Mouse (Mus musculus): ENCODE data around the gene 2310034G01Rik. TPM values are rescaled to one million over a fixed set of nuclear protein-coding genes. Genes with fewer than 3 reads are reported as not detected.

2310034G01Rik gene
- 2.0 and 3.9 TPM in 2 replicates for polyA plus RNA-seq (2014; fragmentation: Nextera tagmentation; extraction: Ambion mirVana)

- ATAC-seq (ENCODE audit: low read depth): no peak
- peak within 1 kb of the TSS; percentile 90 for H3K4me2 ChIP-seq (ENCODE audit: low read depth, low read length)
- 66% methylated on average over 10 of the region's 10 CpGs for WGBS
Observed at GRCm38 (mm10) chr19:46350168-46350932, at the start of gene 2310034G01Rik. Gene 2310034G01Rik (minus strand): TSS chr19:46350302.

GRCm38 (mm10) chr19:46399886-46400285 is 49.8 kb upstream of the 2310034G01Rik start:
- H3K9me3 ChIP-seq (ENCODE audit: control insufficient read depth, low read length): no peaks in the 10 kb centered on the region
- H3K4me1 ChIP-seq (ENCODE audit: control insufficient read depth, insufficient read depth, low read length): peaks cover 28% of the 10 kb centered on the region
- ATAC-seq (ENCODE audit: low read depth): no peak
- H3K9ac ChIP-seq (replicated peaks; ENCODE audit: low read depth, low read length): no peak overlapping the region
- no peak overlapping the region for H3K27ac ChIP-seq (ENCODE audit: low read depth, low read length)
- 60% methylated on average over 7 of the region's 7 CpGs for WGBS
- H3K27me3 ChIP-seq (ENCODE audit: control insufficient read depth, insufficient read depth, low read length): no peaks in the 10 kb centered on the region
- peaks cover 20% of the 10 kb centered on the region for H3K36me3 ChIP-seq (ENCODE audit: control insufficient read depth, insufficient read depth, low read length)
- no peak overlapping the region for H3K4me2 ChIP-seq (ENCODE audit: low read depth, low read length)
- H3K4me3 ChIP-seq (ENCODE audit: low read depth, low read length): no peak overlapping the region

More at GRCm38 (mm10) chr19:46350168-46350932, at the start of gene 2310034G01Rik:
- Histone ChIP-seq H3K4me3 (ENCODE audit: low read depth, low read length) (peak within 1 kb of the TSS; percentile 69), H3K9ac (replicated peaks; ENCODE audit: low read depth, low read length) (peak within 1 kb of the TSS; percentile 88), H3K36me3 (ENCODE audit: control insufficient read depth, insufficient read depth, low read length) (no peaks in the 10 kb centered on the region), H3K9me3 (ENCODE audit: control insufficient read depth, low read length) (no peaks in the 10 kb centered on the region), H3K4me1 (ENCODE audit: control insufficient read depth, insufficient read depth, low read length) (peaks cover 12% of the 10 kb centered on the region), H3K27ac (ENCODE audit: low read depth, low read length) (peak within 1 kb of the TSS; percentile 94), H3K27me3 (ENCODE audit: control insufficient read depth, insufficient read depth, low read length) (no peaks in the 10 kb centered on the region; the same call in 1 of the 2 replicates)

GRCm38 (mm10) chr19:46399372-46399771 is 49.3 kb upstream of the 2310034G01Rik start:
- ATAC-seq (ENCODE audit: low read depth): no peak
- 65% methylated on average over 6 of the region's 6 CpGs for WGBS
- H3K36me3 ChIP-seq (ENCODE audit: control insufficient read depth, insufficient read depth, low read length): peaks cover 20% of the 10 kb centered on the region

GRCm38 (mm10) chr19:46398401-46398800 is 48.3 kb upstream of the 2310034G01Rik start:
- 40% methylated on average over 3 of the region's 3 CpGs for WGBS
- Histone ChIP-seq H3K4me2 (ENCODE audit: low read depth, low read length) (peak overlapping the region; percentile 76), H3K9ac (replicated peaks; ENCODE audit: low read depth, low read length) (peak overlapping the region; percentile 76; the same call in 1 of the 2 replicates), H3K27me3 (ENCODE audit: control insufficient read depth, insufficient read depth, low read length) (no peaks in the 10 kb centered on the region), H3K4me1 (ENCODE audit: control insufficient read depth, insufficient read depth, low read length) (peaks cover 40% of the 10 kb centered on the region), H3K36me3 (ENCODE audit: control insufficient read depth, insufficient read depth, low read length) (peaks cover 12% of the 10 kb centered on the region), H3K27ac (ENCODE audit: low read depth, low read length) (no peak overlapping the region), H3K4me3 (ENCODE audit: low read depth, low read length) (peak overlapping the region; percentile 93), H3K9me3 (ENCODE audit: control insufficient read depth, low read length) (no peaks in the 10 kb centered on the region)
- ATAC-seq (ENCODE audit: low read depth): no peak

More at GRCm38 (mm10) chr19:46399372-46399771, 49.3 kb upstream of the 2310034G01Rik start:
- H3K27me3 ChIP-seq (ENCODE audit: control insufficient read depth, insufficient read depth, low read length): no peaks in the 10 kb centered on the region
- no peak overlapping the region for H3K27ac ChIP-seq (ENCODE audit: low read depth, low read length)
- H3K9me3 ChIP-seq (ENCODE audit: control insufficient read depth, low read length): no peaks in the 10 kb centered on the region
- H3K4me2 ChIP-seq (ENCODE audit: low read depth, low read length): no peak overlapping the region; the same call in 1 of the 2 replicates
- no peak overlapping the region for H3K9ac ChIP-seq (replicated peaks; ENCODE audit: low read depth, low read length)
- H3K4me3 ChIP-seq (ENCODE audit: low read depth, low read length): no peak overlapping the region
- H3K4me1 ChIP-seq (ENCODE audit: control insufficient read depth, insufficient read depth, low read length): peaks cover 31% of the 10 kb centered on the region

- peak overlapping the region; percentile 80 for H3K27ac ChIP-seq (ENCODE audit: low read depth, low read length)
- peak overlapping the region; percentile 93 for H3K4me3 ChIP-seq (ENCODE audit: low read depth, low read length)
- peak overlapping the region; percentile 76 for H3K9ac ChIP-seq (replicated peaks; ENCODE audit: low read depth, low read length)
- H3K36me3 ChIP-seq (ENCODE audit: control insufficient read depth, insufficient read depth, low read length): peaks cover 4% of the 10 kb centered on the region; the same call in 1 of the 2 replicates
- H3K4me1 ChIP-seq (ENCODE audit: control insufficient read depth, insufficient read depth, low read length): peaks cover 42% of the 10 kb centered on the region
- 3% methylated on average over 18 of the region's 19 CpGs for WGBS
- no peaks in the 10 kb centered on the region for H3K9me3 ChIP-seq (ENCODE audit: control insufficient read depth, low read length)
- peak overlapping the region; percentile 76 for H3K4me2 ChIP-seq (ENCODE audit: low read depth, low read length)
- H3K27me3 ChIP-seq (ENCODE audit: control insufficient read depth, insufficient read depth, low read length): no peaks in the 10 kb centered on the region
- ATAC-seq (ENCODE audit: low read depth): no peak
Observed at GRCm38 (mm10) chr19:46397436-46398001, 47.4 kb upstream of the 2310034G01Rik start.

- H3K9ac ChIP-seq (replicated peaks; ENCODE audit: low read depth, low read length): peak within 1 kb of the TSS; percentile 85
- H3K9me3 ChIP-seq (ENCODE audit: control insufficient read depth, low read length): no peaks in the 10 kb centered on the region
- peaks cover 4% of the 10 kb centered on the region; the same call in 1 of the 2 replicates for H3K36me3 ChIP-seq (ENCODE audit: control insufficient read depth, insufficient read depth, low read length)
- under 1% methylated on average over 47 of the region's 57 CpGs for WGBS
- peaks cover 42% of the 10 kb centered on the region for H3K4me1 ChIP-seq (ENCODE audit: control insufficient read depth, insufficient read depth, low read length)
- peak within 1 kb of the TSS; percentile 76 for H3K4me2 ChIP-seq (ENCODE audit: low read depth, low read length)
- peak within 1 kb of the TSS; percentile 80 for H3K27ac ChIP-seq (ENCODE audit: low read depth, low read length)
- H3K4me3 ChIP-seq (ENCODE audit: low read depth, low read length): peak within 1 kb of the TSS; percentile 93
- peak; percentile 84 for ATAC-seq (ENCODE audit: low read depth)
- no peaks in the 10 kb centered on the region for H3K27me3 ChIP-seq (ENCODE audit: control insufficient read depth, insufficient read depth, low read length)
Observed at GRCm38 (mm10) chr19:46396686-46397435, 46.8 kb upstream of the 2310034G01Rik start, which contains the start of gene Sufu. Gene Sufu (plus strand): TSS chr19:46396896.

- 14% methylated on average over 8 of the region's 8 CpGs for WGBS
- Histone ChIP-seq H3K4me1 (ENCODE audit: control insufficient read depth, insufficient read depth, low read length) (peaks cover 42% of the 10 kb centered on the region), H3K36me3 (ENCODE audit: control insufficient read depth, insufficient read depth, low read length) (peaks cover under 1% of the 10 kb centered on the region; the same call in 1 of the 2 replicates), H3K27me3 (ENCODE audit: control insufficient read depth, insufficient read depth, low read length) (no peaks in the 10 kb centered on the region), H3K9me3 (ENCODE audit: control insufficient read depth, low read length) (no peaks in the 10 kb centered on the region), H3K9ac (replicated peaks; ENCODE audit: low read depth, low read length) (no peak overlapping the region), H3K4me3 (ENCODE audit: low read depth, low read length) (peak overlapping the region; percentile 79), H3K4me2 (ENCODE audit: low read depth, low read length) (peak overlapping the region; percentile 53), H3K27ac (ENCODE audit: low read depth, low read length) (no peak overlapping the region; the same call in 1 of the 2 replicates)
- ATAC-seq (ENCODE audit: low read depth): no peak
Observed at GRCm38 (mm10) chr19:46396109-46396508, 46.0 kb upstream of the 2310034G01Rik start.

- H3K4me1 ChIP-seq (ENCODE audit: control insufficient read depth, insufficient read depth, low read length): peaks cover 40% of the 10 kb centered on the region
- no peaks in the 10 kb centered on the region for H3K27me3 ChIP-seq (ENCODE audit: control insufficient read depth, insufficient read depth, low read length)
- H3K9me3 ChIP-seq (ENCODE audit: control insufficient read depth, low read length): no peaks in the 10 kb centered on the region
- peak within 1 kb of the TSS; percentile 85 for H3K9ac ChIP-seq (replicated peaks; ENCODE audit: low read depth, low read length)
- WGBS: under 1% methylated on average over 51 of the region's 51 CpGs
- H3K4me3 ChIP-seq (ENCODE audit: low read depth, low read length): peak within 1 kb of the TSS; percentile 79
- H3K36me3 ChIP-seq (ENCODE audit: control insufficient read depth, insufficient read depth, low read length): no peaks in the 10 kb centered on the region
- H3K4me2 ChIP-seq (ENCODE audit: low read depth, low read length): peak within 1 kb of the TSS; percentile 94
- ATAC-seq (ENCODE audit: low read depth): peak; percentile 97
- H3K27ac ChIP-seq (ENCODE audit: low read depth, low read length): peak within 1 kb of the TSS; percentile 89
Observed at GRCm38 (mm10) chr19:46395109-46396009, 45.3 kb upstream of the 2310034G01Rik start, which contains the start of gene Actr1a. Gene Actr1a (minus strand): TSS chr19:46395748.
